Mouse (Mus musculus): ENCODE measurements around the gene Lsm2.
"Not testable (repeated sequence)": the region's sequence is repeated elsewhere in the genome, so short reads cannot be mapped to it uniquely, and the experiment has no call there.

DNA sequence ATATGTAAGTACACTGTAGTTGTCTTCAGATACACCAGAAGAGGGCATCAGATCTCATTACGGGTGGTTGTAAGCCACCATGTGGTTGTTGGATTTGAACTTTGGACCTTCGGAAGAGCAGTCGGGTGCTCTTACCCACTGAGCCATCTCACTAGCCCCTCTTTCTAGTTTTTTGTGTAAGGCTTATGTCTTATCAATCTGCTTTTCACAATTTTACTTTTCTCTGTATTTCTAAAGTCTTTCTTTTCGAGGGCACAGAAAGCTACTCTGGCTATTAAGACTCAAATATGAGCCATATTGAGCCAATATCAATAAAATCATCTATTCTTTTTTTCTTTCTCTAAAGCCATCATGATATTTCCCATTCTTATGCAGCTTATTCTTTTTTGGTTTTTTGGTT, 13.5 kb downstream of the Lsm2 start:
- TF ChIP-seq CTCF, EP300 (IDR thresholded peaks at IDR 0.05; ENCODE audit: low read depth): not testable (repeated sequence)
